Mouse (Mus musculus) liver, embryonic 14.5 days (tissue): ENCODE results near the gene Nr1h4. TPM values are rescaled to one million over a fixed set of nuclear protein-coding genes. Genes with fewer than 3 reads are reported as not detected.

Experiments
- ATAC-seq: fragments of 200-750 bp; cut with Nextera tagmentation; 2 replicates; pipeline ENCODE4 v1.8.0; 2017; ENCODE audit warnings: moderate number of reproducible peaks, mild to moderate bottlenecking, moderate library complexity; ENCODE audit not compliant: insufficient read depth
- DNase-seq, 3 experiments: peaks; one replicate each; pipeline ENCODE4 v3.0.0-alpha.2; 2012 to 2013; ENCODE audit warnings: low read depth in 3 of 3, low spot score in 3 of 3
- H3K27ac ChIP-seq: fragments of 300-500 bp; sonication (generic); 2 replicates; pipeline ENCODE4 v1.5.1; 2014; ENCODE audit warnings: moderate library complexity, mild to moderate bottlenecking, control low read depth, inconsistent platforms
- H3K27me3 ChIP-seq: fragments of 300-500 bp; sonication (generic); 2 replicates; pipeline ENCODE4 v1.6.1; 2014; ENCODE audit warnings: mild to moderate bottlenecking, low read length, moderate library complexity; ENCODE audit not compliant: control insufficient read depth, insufficient read depth
- H3K36me3 ChIP-seq: fragments of 300-500 bp; sonication (generic); replicated peaks from 2 replicates; pipeline ENCODE4 v1.6.1; 2014; ENCODE audit warnings: low read depth; ENCODE audit not compliant: control insufficient read depth, insufficient read depth
- H3K4me1 ChIP-seq, 2 experiments: fragments of 200-500 bp in 1 of 2; fragments of 300-500 bp in 1 of 2; sonication (generic) in 1 of 2; replicated peaks; 2 replicates each; pipeline ENCODE4 v1.6.1; 2012 to 2014; ENCODE audit warnings: antibody characterized with exemption in 1 of 2, inconsistent platforms in 1 of 2, low read length in 1 of 2; ENCODE audit not compliant: control insufficient read depth in 2 of 2, insufficient read depth in 2 of 2
- H3K4me2 ChIP-seq: fragments of 300-500 bp; sonication (generic); 2 replicates; pipeline ENCODE4 v1.6.1; 2014; ENCODE audit warnings: low read depth, mild to moderate bottlenecking, control low read depth, moderate library complexity
- H3K4me3 ChIP-seq, 2 experiments: fragments of 200-500 bp in 1 of 2; fragments of 300-500 bp in 1 of 2; sonication (generic) in 1 of 2; 2 replicates each; pipeline ENCODE4 v1.5.1; 2012 to 2014; ENCODE audit warnings: low read depth in 2 of 2, low read length in 2 of 2, mild to moderate bottlenecking in 2 of 2, control low read depth in 1 of 2, inconsistent platforms in 1 of 2, moderate library complexity in 1 of 2; ENCODE audit not compliant: insufficient read depth in 1 of 2
- H3K9ac ChIP-seq: fragments of 300-500 bp; sonication (generic); replicated peaks from 2 replicates; pipeline ENCODE4 v1.6.1; 2014; ENCODE audit warnings: mild to moderate bottlenecking, control low read depth, moderate library complexity
- H3K9me3 ChIP-seq: fragments of 300-500 bp; sonication (generic); 2 replicates; pipeline ENCODE4 v1.6.1; 2016; ENCODE audit warnings: low read length, mixed read lengths; ENCODE audit not compliant: control insufficient read depth
- CTCF ChIP-seq: IDR thresholded peaks from 2 replicates; pipeline ENCODE4 v1.5.1; 2016; ENCODE audit warnings: antibody characterized with exemption, low read depth, control low read depth
- EP300 ChIP-seq: IDR thresholded peaks from 2 replicates; pipeline ENCODE4 v1.6.1; 2016; ENCODE audit warnings: antibody characterized with exemption, low read depth
- WGBS: fragments of 180-500 bp; shearing (Covaris S2); extraction: QIAGEN DNeasy Blood & Tissue Kit; methylation state at CpG from one replicate; pipeline ENCODE4 v1.1.7; 2014; ENCODE audit not compliant: insufficient replicate concordance; 5-methylcytosine and 5-hydroxymethylcytosine counted together
- polyA plus RNA-seq, 2 experiments: library from polyadenylated mRNA; depleted of rRNA in 1 of 2; stranded (reverse) in 1 of 2; unstranded in 1 of 2; fragments of >200 nt; fragmentation: Nextera tagmentation in 1 of 2; extraction: Ambion mirVana in 1 of 2; gene quantifications; 2 replicates each; pipeline versions ENCODE4 v1.2.1 to v1.2.3; 2012 to 2014

Nr1h4 gene
- polyA plus RNA-seq, 2 experiments, result 2.9 to 3.9 TPM

DNA sequence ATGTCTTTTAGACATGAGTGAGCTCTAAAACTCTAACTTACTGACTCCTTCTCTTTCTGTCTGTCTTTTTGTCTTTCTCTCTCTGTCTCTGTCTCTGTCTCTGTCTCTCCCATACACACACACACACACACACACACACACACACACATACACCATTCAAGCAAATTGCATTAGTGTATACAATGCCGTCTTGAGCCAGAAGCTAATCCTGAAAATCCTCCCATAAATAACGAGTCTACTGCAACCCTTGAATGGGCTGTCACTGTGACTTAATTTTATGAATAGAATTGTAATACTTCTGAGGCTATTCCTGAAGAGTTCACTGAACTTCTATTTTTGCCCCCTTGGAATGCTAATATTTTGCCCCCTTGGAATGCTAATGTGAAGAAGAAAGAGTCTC, 7.6 kb downstream of the Nr1h4 start:
- no peaks in the 10 kb centered on the region for H3K9me3 ChIP-seq
- H3K27me3 ChIP-seq, result no peaks in the 10 kb centered on the region
- no peak overlapping the region for H3K4me3 ChIP-seq
- H3K9ac ChIP-seq, result no peak overlapping the region
- TF ChIP-seq CTCF, result no peak
- no peak for TF ChIP-seq EP300
- H3K4me2 ChIP-seq, result no peak overlapping the region
- no peaks in the 10 kb centered on the region for H3K36me3 ChIP-seq
- H3K4me1 ChIP-seq, result peaks cover 0 to 6% of the 10 kb centered on the region in 2 experiments; a peak in 2 of 4 replicates
- 78% methylated on average over 2 of the region's 2 CpGs for WGBS
- DNase-seq (no peak), ATAC-seq (no peak)
- no peak overlapping the region for H3K27ac ChIP-seq

DNA sequence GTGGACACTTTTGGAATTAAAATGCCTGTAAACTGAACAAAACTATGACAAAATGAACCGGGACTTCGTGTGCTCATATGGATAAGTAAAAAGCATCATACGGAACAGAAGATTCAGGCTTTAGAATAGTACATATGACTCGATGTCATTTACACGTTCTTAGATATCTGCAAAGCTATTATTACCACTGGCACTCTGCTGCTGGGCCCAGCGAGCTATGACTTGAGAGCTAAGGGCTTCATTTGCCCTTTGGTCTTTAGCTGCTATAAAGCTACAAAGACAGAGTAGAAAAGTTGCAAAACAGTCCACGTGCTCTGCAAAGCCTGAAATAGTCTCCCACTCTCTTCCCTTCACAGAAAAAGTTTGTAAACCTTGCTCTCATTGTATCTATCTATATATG, 10.9 kb downstream of the Nr1h4 start:
- H3K27me3 ChIP-seq, result no peaks in the 10 kb centered on the region
- ATAC-seq (no peak), DNase-seq (no peak)
- H3K9ac ChIP-seq, result no peak overlapping the region
- H3K36me3 ChIP-seq, result no peaks in the 10 kb centered on the region
- H3K4me2 ChIP-seq, result no peak overlapping the region
- H3K9me3 ChIP-seq, result no peaks in the 10 kb centered on the region
- 60% methylated on average over 7 of the region's 7 CpGs for WGBS
- H3K4me3 ChIP-seq, result no peak overlapping the region
- TF ChIP-seq CTCF, result no peak
- TF ChIP-seq EP300, result no peak
- H3K4me1 ChIP-seq, result peaks cover 0 to 15% of the 10 kb centered on the region in 2 experiments; a peak in 2 of 4 replicates
- no peak overlapping the region for H3K27ac ChIP-seq

- Histone ChIP-seq H3K27ac (no peak overlapping the region), H3K27me3 (no peaks in the 10 kb centered on the region), H3K36me3 (no peaks in the 10 kb centered on the region), H3K4me2 (no peak overlapping the region), H3K4me1 (peaks cover 0 to 15% of the 10 kb centered on the region in 2 experiments; a peak in 2 of 4 replicates), H3K9me3 (no peaks in the 10 kb centered on the region), H3K4me3 (no peak overlapping the region), H3K9ac (no peak overlapping the region)
- TF ChIP-seq CTCF (no peak), EP300 (no peak)
- 39% methylated on average over 9 of the region's 9 CpGs for WGBS
- ATAC-seq (no peak), DNase-seq (no peak)
Observed at GRCm38 (mm10) chr10:89521790-89522431, 11.5 kb downstream of the Nr1h4 start.

- Histone ChIP-seq H3K9me3 (no peaks in the 10 kb centered on the region), H3K27ac (no peak overlapping the region), H3K36me3 (no peaks in the 10 kb centered on the region), H3K9ac (no peak overlapping the region), H3K4me1 (peaks cover 0 to 15% of the 10 kb centered on the region in 2 experiments; a peak in 2 of 4 replicates), H3K4me3 (no peak overlapping the region), H3K4me2 (no peak overlapping the region), H3K27me3 (no peaks in the 10 kb centered on the region)
- TF ChIP-seq CTCF (no peak), EP300 (no peak)
- no peak for DNase-seq
- ATAC-seq, result no peak
- 53% methylated on average over 4 of the region's 4 CpGs for WGBS
Observed at GRCm38 (mm10) chr10:89520381-89520780, 13.0 kb downstream of the Nr1h4 start.

- Histone ChIP-seq H3K9ac (no peak overlapping the region), H3K4me3 (no peak overlapping the region), H3K4me2 (no peak overlapping the region), H3K36me3 (no peaks in the 10 kb centered on the region), H3K4me1 (peaks cover 0 to 13% of the 10 kb centered on the region in 2 experiments; a peak in 2 of 4 replicates), H3K27me3 (no peaks in the 10 kb centered on the region), H3K9me3 (no peaks in the 10 kb centered on the region), H3K27ac (no peak overlapping the region)
- no peak for TF ChIP-seq CTCF
- TF ChIP-seq EP300, result no peak
- 57% methylated on average over 4 of the region's 4 CpGs for WGBS
- ATAC-seq (peak; percentile 47; the same call in 1 of the 2 replicates), DNase-seq (no peak)
Observed at GRCm38 (mm10) chr10:89519226-89519625, 14.2 kb downstream of the Nr1h4 start.
